Mouse (Mus musculus) monocyte, adult 2 months (primary cell): ENCODE data around the gene Sphk1.

Source experiments
- DNase-seq, 2 experiments: peaks; one replicate each; pipeline ENCODE4 v3.0.0; 2022; ENCODE audit warnings: low spot score in 2 of 2, low read depth in 1 of 2

Gene Sphk1

GRCm38 (mm10) chr11:116506151-116506875 is 24.4 kb upstream of the Sphk1 start:
- DNase-seq = no peak

- DNase-seq = no peak
Observed at GRCm38 (mm10) chr11:116508689-116509088, 22.0 kb upstream of the Sphk1 start.

GRCm38 (mm10) chr11:116511301-116511868 is 19.3 kb upstream of the Sphk1 start:
- DNase-seq = no peak

GRCm38 (mm10) chr11:116512154-116512553 is 18.6 kb upstream of the Sphk1 start:
- DNase-seq = no peak

GRCm38 (mm10) chr11:116512987-116513386 is 17.7 kb upstream of the Sphk1 start:
- no peak for DNase-seq

GRCm38 (mm10) chr11:116513531-116514038 is 17.1 kb upstream of the Sphk1 start:
- no peak for DNase-seq

- DNase-seq = no peak
Observed at GRCm38 (mm10) chr11:116515330-116516020, 15.2 kb upstream of the Sphk1 start.

GRCm38 (mm10) chr11:116518482-116518881 is 12.2 kb upstream of the Sphk1 start:
- DNase-seq = no peak

GRCm38 (mm10) chr11:116521143-116521542 is 9.6 kb upstream of the Sphk1 start:
- DNase-seq = no peak

- DNase-seq = no peak
Observed at GRCm38 (mm10) chr11:116522046-116522445, 8.7 kb upstream of the Sphk1 start.

GRCm38 (mm10) chr11:116522886-116523698 is 7.6 kb upstream of the Sphk1 start:
- DNase-seq = no peak

GRCm38 (mm10) chr11:116523699-116524189 is 7.0 kb upstream of the Sphk1 start:
- DNase-seq = no peak

- no peak for DNase-seq
Observed at GRCm38 (mm10) chr11:116528636-116529320, 1.9 kb upstream of the Sphk1 start.

- DNase-seq = no peak
Observed at GRCm38 (mm10) chr11:116531371-116532191, 856 bp downstream of the Sphk1 start.

- no peak for DNase-seq
Observed at GRCm38 (mm10) chr11:116532262-116532809, 1.6 kb downstream of the Sphk1 start.

GRCm38 (mm10) chr11:116532810-116533338 is 2.1 kb downstream of the Sphk1 start:
- no peak for DNase-seq

- no peak for DNase-seq
Observed at GRCm38 (mm10) chr11:116533341-116534153, 2.8 kb downstream of the Sphk1 start.
